Mouse (Mus musculus) spleen, postnatal 10 days (tissue): ENCODE results near the gene Abca13.

Experiments used
- DNase-seq, 2 experiments: peaks; one replicate each; pipeline ENCODE4 v3.0.0; 2021 to 2022; ENCODE audit warnings: low spot score in 2 of 2

Gene Abca13

GRCm38 (mm10) chr11:9533189-9533588, 341.4 kb downstream of the Abca13 start:
- no peak for DNase-seq

GRCm38 (mm10) chr11:9533658-9534202, 342.0 kb downstream of the Abca13 start:
- DNase-seq = no peak

- DNase-seq = no peak
Observed at GRCm38 (mm10) chr11:9536811-9537210, 345.1 kb downstream of the Abca13 start.

- DNase-seq = no peak
Observed at GRCm38 (mm10) chr11:9538328-9538727, 346.6 kb downstream of the Abca13 start.

GRCm38 (mm10) chr11:9560026-9560425, 368.3 kb downstream of the Abca13 start:
- no peak for DNase-seq

GRCm38 (mm10) chr11:9568302-9568701, 376.6 kb downstream of the Abca13 start:
- no peak for DNase-seq

GRCm38 (mm10) chr11:9570319-9570718, 378.6 kb downstream of the Abca13 start:
- DNase-seq = no peak

- DNase-seq = no peak
Observed at GRCm38 (mm10) chr11:9574894-9575293, 383.2 kb downstream of the Abca13 start.

GRCm38 (mm10) chr11:9591757-9592316, 400.1 kb downstream of the Abca13 start:
- DNase-seq = no peak

GRCm38 (mm10) chr11:9597299-9597698, 405.6 kb downstream of the Abca13 start:
- no peak for DNase-seq

GRCm38 (mm10) chr11:9601096-9601495, 409.4 kb downstream of the Abca13 start:
- no peak for DNase-seq

- no peak for DNase-seq
Observed at GRCm38 (mm10) chr11:9602137-9602536, 410.4 kb downstream of the Abca13 start.

- no peak for DNase-seq
Observed at GRCm38 (mm10) chr11:9608249-9608648, 416.5 kb downstream of the Abca13 start.

GRCm38 (mm10) chr11:9609075-9609474, 417.3 kb downstream of the Abca13 start:
- no peak for DNase-seq

- no peak for DNase-seq
Observed at GRCm38 (mm10) chr11:9616133-9616532, 424.4 kb downstream of the Abca13 start.

GRCm38 (mm10) chr11:9616665-9617064, 424.9 kb downstream of the Abca13 start:
- DNase-seq = no peak

GRCm38 (mm10) chr11:9619986-9620385, 428.2 kb downstream of the Abca13 start:
- DNase-seq = no peak

- no peak for DNase-seq
Observed at GRCm38 (mm10) chr11:9622888-9623287, 431.1 kb downstream of the Abca13 start.

GRCm38 (mm10) chr11:9624753-9625152, 433.0 kb downstream of the Abca13 start:
- DNase-seq = no peak

GRCm38 (mm10) chr11:9625812-9626211, 434.1 kb downstream of the Abca13 start:
- DNase-seq = no peak

GRCm38 (mm10) chr11:9647272-9647671, 455.5 kb downstream of the Abca13 start:
- no peak for DNase-seq

- DNase-seq = no peak
Observed at GRCm38 (mm10) chr11:9647991-9648390, 456.2 kb downstream of the Abca13 start.

- no peak for DNase-seq
Observed at GRCm38 (mm10) chr11:9666648-9667255, 475.0 kb downstream of the Abca13 start.

- no peak for DNase-seq
Observed at GRCm38 (mm10) chr11:9669430-9669829, 477.7 kb downstream of the Abca13 start.
